Mouse (Mus musculus): ENCODE results near the gene Plet1. TPM values are rescaled to one million over a fixed set of nuclear protein-coding genes. Genes with fewer than 3 reads are reported as not detected.

Plet1 gene
- total RNA-seq, 2 experiments from 2014 or later: 0.30 to 0.51 TPM

GRCm38 (mm10) chr9:50496151-50496505 is 1.8 kb downstream of the Plet1 start:
- no peak for DNase-seq

- DNase-seq: no peak
These were observed 2.2 kb downstream of the Plet1 start for GRCm38 (mm10) chr9:50496546-50496945.

- no peak for DNase-seq
These were observed 2.8 kb downstream of the Plet1 start for GRCm38 (mm10) chr9:50497076-50497475.

- DNase-seq: no peak
These were observed 3.2 kb downstream of the Plet1 start for GRCm38 (mm10) chr9:50497536-50497935.

- DNase-seq: no peak
These were observed 4.5 kb downstream of the Plet1 start for GRCm38 (mm10) chr9:50498815-50499214.

GRCm38 (mm10) chr9:50499781-50500180 is 5.5 kb downstream of the Plet1 start:
- DNase-seq: no peak

- DNase-seq: no peak
These were observed 6.2 kb downstream of the Plet1 start for GRCm38 (mm10) chr9:50500467-50500973.

- DNase-seq: no peak
These were observed 6.7 kb downstream of the Plet1 start for GRCm38 (mm10) chr9:50500974-50501501.

GRCm38 (mm10) chr9:50502949-50503348 is 8.6 kb downstream of the Plet1 start:
- no peak for DNase-seq

GRCm38 (mm10) chr9:50505405-50505804 is 11.1 kb downstream of the Plet1 start:
- DNase-seq: no peak

- DNase-seq: peak; percentile 20
These were observed 13.2 kb downstream of the Plet1 start for GRCm38 (mm10) chr9:50507570-50507969.

- DNase-seq: no peak
These were observed 21.1 kb downstream of the Plet1 start for GRCm38 (mm10) chr9:50515462-50515861.

GRCm38 (mm10) chr9:50518781-50519180 is 24.5 kb downstream of the Plet1 start:
- DNase-seq: peak; percentile 32

GRCm38 (mm10) chr9:50520748-50521147 is 26.4 kb downstream of the Plet1 start:
- no peak for DNase-seq

GRCm38 (mm10) chr9:50521562-50521961 is 27.2 kb downstream of the Plet1 start:
- no peak for DNase-seq

GRCm38 (mm10) chr9:50522574-50522973 is 28.2 kb downstream of the Plet1 start:
- no peak for DNase-seq

GRCm38 (mm10) chr9:50524936-50525335 is 30.6 kb downstream of the Plet1 start:
- DNase-seq: peak; percentile 55

- no peak for DNase-seq
These were observed 31.3 kb downstream of the Plet1 start for GRCm38 (mm10) chr9:50525585-50525984.

- no peak for DNase-seq
These were observed 33.5 kb downstream of the Plet1 start for GRCm38 (mm10) chr9:50527860-50528259.

GRCm38 (mm10) chr9:50528293-50528892 is 34.1 kb downstream of the Plet1 start, which contains the start of gene Pts:
Gene Pts (minus strand): TSS chr9:50528724.
- DNase-seq: peak; percentile 98

- DNase-seq: peak; percentile 24
These were observed 36.6 kb downstream of the Plet1 start for GRCm38 (mm10) chr9:50530890-50531289.

- DNase-seq: no peak
These were observed 39.0 kb downstream of the Plet1 start for GRCm38 (mm10) chr9:50533328-50533727.

GRCm38 (mm10) chr9:50533791-50534190 is 39.5 kb downstream of the Plet1 start:
- DNase-seq: no peak

GRCm38 (mm10) chr9:50535930-50536329 is 41.6 kb downstream of the Plet1 start:
- DNase-seq: peak; percentile 42
